Mouse (Mus musculus): Measurements from ENCODE around the gene Psmd7.

DNA sequence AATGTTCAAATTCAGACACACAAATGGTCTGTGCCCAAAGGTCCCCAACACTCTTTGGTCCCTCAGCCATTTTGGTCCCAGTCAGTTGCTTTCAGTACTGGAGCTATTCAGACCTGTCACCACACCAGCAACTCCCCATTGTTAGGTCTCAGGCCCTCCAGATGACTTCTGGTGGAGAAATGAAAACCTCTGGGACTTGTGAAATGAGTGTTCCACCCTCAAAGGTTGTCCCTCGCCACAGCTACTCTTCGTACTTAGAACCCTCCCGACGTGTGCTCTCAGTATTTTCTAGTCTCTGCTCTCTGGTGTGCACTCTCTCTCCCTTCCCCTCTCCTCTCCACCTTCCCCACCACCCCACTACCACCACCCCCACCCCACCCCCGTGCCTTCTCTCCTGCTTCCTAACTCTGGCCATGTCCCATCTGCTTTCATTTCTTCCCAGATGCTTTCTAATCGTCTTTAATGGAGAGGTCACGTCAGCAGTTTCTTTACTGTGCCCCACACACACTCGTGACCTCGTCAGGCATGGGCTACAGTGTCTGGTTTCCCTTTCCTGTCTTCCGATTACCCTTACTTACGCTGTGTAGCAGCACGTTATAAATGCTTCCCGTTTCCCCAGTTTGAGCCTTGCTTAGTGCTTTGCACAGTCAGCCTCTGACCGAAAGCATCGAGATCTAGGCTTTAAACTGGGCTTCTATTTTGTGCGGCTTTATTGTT is 27.3 kb downstream of the Psmd7 start:
- TF ChIP-seq POU5F1 (IDR thresholded peaks at IDR 0.05; ENCODE audit: borderline replicate concordance, low read length) (no peak), CTCF (conservative IDR thresholded peaks at IDR 0.05; ENCODE audit: low read length) (no peak)

All from E14TG2a.4 (cell line).